Mouse (Mus musculus) bone marrow macrophage, adult 2 months (primary cell): ENCODE results near the gene Foxl1. TPM values are rescaled to one million over a fixed set of nuclear protein-coding genes. Genes with fewer than 3 reads are reported as not detected.

Experiments used
- H3K27ac ChIP-seq: 2 replicates; pipeline ENCODE4 v1.5.1; 2012; ENCODE audit warnings: low read depth, low read length; ENCODE audit not compliant: insufficient read depth
- H3K4me1 ChIP-seq: 2 replicates; pipeline ENCODE4 v1.6.1; 2012; ENCODE audit warnings: low read length; ENCODE audit not compliant: control insufficient read depth, insufficient read depth
- H3K4me3 ChIP-seq: 2 replicates; pipeline ENCODE4 v1.5.1; 2012; ENCODE audit warnings: mild to moderate bottlenecking, low read length, moderate library complexity; ENCODE audit not compliant: insufficient read depth
- CTCF ChIP-seq: IDR thresholded peaks from 2 replicates; pipeline ENCODE4 v1.5.1; 2012; ENCODE audit warnings: low read depth, mild to moderate bottlenecking, low read length, moderate library complexity
- POLR2A ChIP-seq: IDR thresholded peaks from 2 replicates; pipeline ENCODE4 v1.6.1; 2012; ENCODE audit warnings: mild to moderate bottlenecking, low read depth, low read length, borderline replicate concordance
- polyA plus RNA-seq: library from polyadenylated mRNA; stranded (reverse); fragments of >200 nt; gene quantifications from 2 replicates; pipeline ENCODE4 v1.2.4, GENCODE M21; 2012; ENCODE audit not compliant: missing spikeins, insufficient read depth, insufficient read length

Foxl1 gene
- polyA plus RNA-seq = not detected in 2 replicates

GRCm38 (mm10) chr8:121127756-121128375 is at the start of gene Foxl1:
Foxl1 (plus strand) TSS chr8:121127940.
- H3K4me1 ChIP-seq = no peaks in the 10 kb centered on the region
- no peak within 1 kb of the TSS for H3K4me3 ChIP-seq
- no peak for TF ChIP-seq POLR2A
- TF ChIP-seq CTCF = no peak
- H3K27ac ChIP-seq = no peak within 1 kb of the TSS

GRCm38 (mm10) chr8:121078721-121079120 is 49.0 kb upstream of the Foxl1 start:
- Histone ChIP-seq H3K27ac (no peak overlapping the region), H3K4me1 (no peaks in the 10 kb centered on the region), H3K4me3 (no peak overlapping the region)
- no peak for TF ChIP-seq CTCF
- no peak for TF ChIP-seq POLR2A

- Histone ChIP-seq H3K27ac (no peak overlapping the region), H3K4me1 (no peaks in the 10 kb centered on the region), H3K4me3 (no peak overlapping the region)
- TF ChIP-seq POLR2A = no peak
- TF ChIP-seq CTCF = no peak
Measured at GRCm38 (mm10) chr8:121079201-121079600, 48.5 kb upstream of the Foxl1 start.

GRCm38 (mm10) chr8:121079944-121080343 is 47.8 kb upstream of the Foxl1 start:
- TF ChIP-seq CTCF (no peak), POLR2A (no peak)
- Histone ChIP-seq H3K27ac (no peak overlapping the region), H3K4me1 (no peaks in the 10 kb centered on the region), H3K4me3 (no peak overlapping the region)

- no peak for TF ChIP-seq CTCF
- TF ChIP-seq POLR2A = no peak
- no peak overlapping the region for H3K27ac ChIP-seq
- H3K4me3 ChIP-seq = no peak overlapping the region
- H3K4me1 ChIP-seq = no peaks in the 10 kb centered on the region
Measured at GRCm38 (mm10) chr8:121080361-121081090, 47.2 kb upstream of the Foxl1 start.

- Histone ChIP-seq H3K4me3 (no peak overlapping the region), H3K4me1 (no peaks in the 10 kb centered on the region), H3K27ac (no peak overlapping the region)
- TF ChIP-seq POLR2A (no peak), CTCF (no peak)
Measured at GRCm38 (mm10) chr8:121081398-121081797, 46.3 kb upstream of the Foxl1 start.

- H3K4me1 ChIP-seq = no peaks in the 10 kb centered on the region
- no peak overlapping the region for H3K4me3 ChIP-seq
- H3K27ac ChIP-seq = no peak overlapping the region
- no peak for TF ChIP-seq POLR2A
- no peak for TF ChIP-seq CTCF
Measured at GRCm38 (mm10) chr8:121082218-121083092, 45.3 kb upstream of the Foxl1 start.

- TF ChIP-seq POLR2A (no peak), CTCF (no peak)
- H3K4me3 ChIP-seq = peak overlapping the region; percentile 66
- no peaks in the 10 kb centered on the region for H3K4me1 ChIP-seq
- no peak overlapping the region for H3K27ac ChIP-seq
Measured at GRCm38 (mm10) chr8:121083093-121083935, 44.4 kb upstream of the Foxl1 start.

- no peak for TF ChIP-seq POLR2A
- TF ChIP-seq CTCF = no peak
- Histone ChIP-seq H3K4me1 (no peaks in the 10 kb centered on the region), H3K27ac (no peak overlapping the region), H3K4me3 (peak overlapping the region; percentile 66)
Measured at GRCm38 (mm10) chr8:121083936-121084209, 43.9 kb upstream of the Foxl1 start.
